Mouse (Mus musculus) stomach, postnatal 0 days (tissue): ENCODE measurements around the gene Actr10.

Source experiments
- CTCF ChIP-seq: IDR thresholded peaks from 2 replicates; pipeline ENCODE4 v1.5.1; 2016; ENCODE audit warnings: antibody characterized with exemption, low read depth, mild to moderate bottlenecking, moderate library complexity
- EP300 ChIP-seq: optimal IDR thresholded peaks from 2 replicates; pipeline ENCODE3; 2016; ENCODE audit warnings: antibody characterized with exemption

DNA sequence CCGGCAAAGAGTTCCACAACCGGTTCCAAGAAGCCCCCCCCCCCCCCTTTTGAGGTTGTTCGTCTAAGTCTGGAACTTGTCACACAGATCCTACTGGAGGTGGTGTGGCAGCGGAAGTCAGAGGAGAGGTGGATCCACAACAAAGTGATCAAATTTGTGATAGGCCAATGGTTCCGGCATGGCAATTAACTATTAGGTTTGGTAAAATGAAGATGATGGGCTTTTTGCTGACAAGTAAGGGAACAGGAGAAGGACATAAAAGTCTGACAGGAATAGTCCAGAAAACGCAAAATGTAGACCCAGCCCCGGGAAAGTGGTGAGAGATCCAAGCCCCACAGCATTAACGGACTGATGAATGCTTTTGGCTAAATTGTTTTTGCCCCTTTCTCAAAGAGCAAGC, 29.9 kb downstream of the Actr10 start:
- TF ChIP-seq EP300: no peak
- TF ChIP-seq CTCF: no peak
